ENCODE assay signal across 8 mouse cellular contexts in the genomic region with DNA sequence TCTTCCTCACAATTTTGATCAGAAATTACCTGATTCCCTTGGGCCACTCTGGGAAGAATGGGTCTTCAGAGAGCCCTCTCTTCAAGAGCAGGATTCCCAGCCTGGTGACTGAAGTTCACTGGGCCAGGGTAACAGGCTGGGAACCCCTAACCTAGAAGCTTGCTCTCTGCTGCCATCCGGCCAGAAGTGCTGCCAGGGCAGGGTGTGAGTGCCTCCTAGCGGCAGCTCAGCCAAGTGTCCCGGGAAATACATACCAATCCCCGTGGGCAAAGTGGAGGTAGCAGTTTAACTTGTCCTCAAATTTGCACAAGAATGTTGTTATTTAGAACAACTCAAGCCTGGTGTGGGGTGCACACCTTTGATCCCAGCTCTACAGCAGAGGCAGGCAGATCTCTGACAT. TPM values are rescaled to one million over a fixed set of nuclear protein-coding genes. Genes with fewer than 3 reads are reported as not detected.
A peak's percentile ranks its signal among the peaks of the same experiment; 100 is the strongest.
DNase-seq lines count a peak whose midpoint lies in the region; ATAC-seq and TF ChIP-seq lines count a peak whose summit lies in the region.

No protein-coding gene starts in this region.

- H3K36me3 ChIP-seq in intestine, postnatal 0 days (ENCODE audit: control insufficient read depth, insufficient read depth) = no peaks in the 10 kb centered on the region
- no peaks in the 10 kb centered on the region for H3K36me3 ChIP-seq in liver, adult 2 months (ENCODE audit: control insufficient read depth, insufficient read depth, low read length)

- no peaks in the 10 kb centered on the region for H3K79me2 ChIP-seq in liver, adult 2 months (ENCODE audit: control insufficient read depth, insufficient read depth, low read length)

- H3K27ac ChIP-seq in intestine, postnatal 0 days (ENCODE audit: low read depth, low read length) = no peak overlapping the region
- H3K27ac ChIP-seq in liver, adult 2 months (replicated peaks; ENCODE audit: insufficient read depth, low read depth, low read length) = no peak overlapping the region

- no peaks in the 10 kb centered on the region for H3K4me1 ChIP-seq in intestine, postnatal 0 days (replicated peaks; ENCODE audit: control insufficient read depth, insufficient read depth, low read length)
- H3K4me1 ChIP-seq in liver, adult 2 months (ENCODE audit: control insufficient read depth, insufficient read depth, low read length) = no peaks in the 10 kb centered on the region

- TF ChIP-seq CTCF in intestine, postnatal 0 days (IDR thresholded peaks at IDR 0.05; ENCODE audit: low read depth) = peak; percentile 98
- TF ChIP-seq CTCF in liver, adult 2 months (IDR thresholded peaks at IDR 0.05; ENCODE audit: low read depth, low read length) = peak; percentile 99

- H3K27me3 ChIP-seq in intestine, postnatal 0 days (replicated peaks; ENCODE audit: control insufficient read depth, insufficient read depth, low read length) = no peaks in the 10 kb centered on the region
- H3K27me3 ChIP-seq in liver, adult 2 months (ENCODE audit: control insufficient read depth, insufficient read depth, low read length) = no peaks in the 10 kb centered on the region

- H3K9ac ChIP-seq in intestine, postnatal 0 days (ENCODE audit: low read depth, low read length) = no peak overlapping the region
- no peak overlapping the region for H3K9ac ChIP-seq in liver, adult 2 months (ENCODE audit: low read depth, low read length)

- WGBS in intestine, postnatal 0 days = 2% methylated on average over 4 of the region's 4 CpGs
- 7% methylated on average over 4 of the region's 4 CpGs for WGBS in liver, adult 2 months

- no peak for TF ChIP-seq POLR2A in liver, adult 2 months (IDR thresholded peaks at IDR 0.05; ENCODE audit: extremely low read depth, insufficient read depth, low read length)

- peak; percentile 52 for DNase-seq in ovary, postnatal 10 days (ENCODE audit: low spot score)
- no peak for DNase-seq in ovary, adult 18-20 months (ENCODE audit: low spot score)
- DNase-seq in adrenal gland, postnatal 4 days (ENCODE audit: low spot score in 2 of 2) = peak; percentile 50 to 53
- peak; percentile 80 for DNase-seq in forelimb bud, embryonic 11.5 days (ENCODE audit: low read depth, low spot score)
- DNase-seq in liver, adult 2 months (ENCODE audit: extremely low read depth, low read depth, low spot score) = peak; percentile 48
- peak; percentile 88 for DNase-seq in retina, embryonic 14.5 days (ENCODE audit: low spot score)
- DNase-seq in urinary bladder, postnatal 10 days (ENCODE audit: low spot score) = peak; percentile 33

- no peaks in the 10 kb centered on the region for H3K9me3 ChIP-seq in intestine, postnatal 0 days (ENCODE audit: control insufficient read depth)

- H3K4me3 ChIP-seq in intestine, postnatal 0 days (ENCODE audit: low read depth, low read length) = no peak overlapping the region
- no peak overlapping the region for H3K4me3 ChIP-seq in liver, adult 2 months (ENCODE audit: insufficient read depth, low read depth, low read length)

- ATAC-seq in intestine, postnatal 0 days = no peak

- no peak overlapping the region for H3K4me2 ChIP-seq in intestine, postnatal 0 days (replicated peaks; ENCODE audit: low read depth)

RNA-seq across cellular contexts. Expression of a gene that starts 16.5 kb away (rescaled TPM):
- total RNA-seq in adrenal gland, postnatal 4 days (2021) = 1 to 10 TPM in 1 of 2 experiments, under 1 TPM in 1; 0.87 to 1.1 TPM
- 0.09 and 0.22 TPM in 2 replicates for polyA plus RNA-seq in intestine, postnatal 0 days (2015; fragmentation: Nextera tagmentation; extraction: Ambion mirVana)
- not detected in 2 replicates for total RNA-seq in liver, adult 2 months (2014; rRNA removed)
- not detected in 2 replicates for polyA plus RNA-seq in liver, adult 2 months (2012; rRNA removed)
